Mouse (Mus musculus) liver, adult 2 months (tissue): Measurements from ENCODE around the gene Mbd4.

Source experiments
- CTCF ChIP-seq: fragments of 200-500 bp; IDR thresholded peaks from 2 replicates; pipeline ENCODE4 v1.5.1; 2011; ENCODE audit warnings: low read depth, low read length, control low read depth
- POLR2A ChIP-seq: fragments of 200-500 bp; IDR thresholded peaks from 2 replicates; pipeline ENCODE4 v1.6.1; 2011; ENCODE audit warnings: low read length, control low read depth; ENCODE audit not compliant: insufficient read depth; ENCODE audit errors: extremely low read depth

DNA sequence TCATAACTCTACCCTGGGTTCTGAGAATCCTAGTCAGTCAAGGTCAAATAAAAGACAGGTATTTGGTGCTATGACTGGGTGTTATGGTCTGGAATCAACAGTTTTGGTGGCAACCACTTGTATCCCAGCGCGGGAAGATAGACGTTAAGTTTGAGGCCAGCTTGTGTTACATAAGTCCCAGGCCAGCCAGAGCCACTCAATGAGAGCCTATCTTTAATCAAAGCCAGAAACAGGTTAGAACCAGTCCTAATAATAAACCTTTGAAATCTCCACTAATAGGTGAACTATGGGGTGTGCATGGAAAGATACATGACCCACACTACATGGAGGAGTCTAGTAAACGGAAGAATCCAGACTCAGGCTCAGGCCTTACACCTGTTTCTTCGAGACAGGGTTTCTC is 14.4 kb downstream of the Mbd4 start:
- TF ChIP-seq CTCF, result no peak
- no peak for TF ChIP-seq POLR2A
